Mouse (Mus musculus): ENCODE measurements around the gene Fbxo24. TPM values are rescaled to one million over a fixed set of nuclear protein-coding genes. Genes with fewer than 3 reads are reported as not detected.
"Not testable (repeated sequence)": the region's sequence is repeated elsewhere in the genome, so short reads cannot be mapped to it uniquely, and the experiment has no call there.

The Fbxo24 gene
- polyA plus RNA-seq, 1 experiment: not detected

- TF ChIP-seq POLR2A (IDR thresholded peaks at IDR 0.05; ENCODE audit: borderline replicate concordance, low read depth, low read length): no peak
- TF ChIP-seq CTCF (IDR thresholded peaks at IDR 0.05; ENCODE audit: low read depth, low read length): no peak
- Histone ChIP-seq H3K4me1 (ENCODE audit: control insufficient read depth, insufficient read depth, low read length) (peaks cover 33% of the 10 kb centered on the region), H3K4me3 (ENCODE audit: insufficient read depth, low read length) (peak overlapping the region; percentile 95), H3K27ac (ENCODE audit: insufficient read depth, low read depth, low read length) (peak overlapping the region; percentile 97)
Measured at GRCm38 (mm10) chr5:137629306-137629721, 512 bp upstream of the Fbxo24 start.

- TF ChIP-seq POLR2A (IDR thresholded peaks at IDR 0.05; ENCODE audit: borderline replicate concordance, low read depth, low read length) (no peak), CTCF (IDR thresholded peaks at IDR 0.05; ENCODE audit: low read depth, low read length) (no peak)
- H3K27ac ChIP-seq (ENCODE audit: insufficient read depth, low read depth, low read length): peak overlapping the region; percentile 88
- peak overlapping the region; percentile 67 for H3K4me3 ChIP-seq (ENCODE audit: insufficient read depth, low read length)
- H3K4me1 ChIP-seq (ENCODE audit: control insufficient read depth, insufficient read depth, low read length): peaks cover 35% of the 10 kb centered on the region
Measured at GRCm38 (mm10) chr5:137627991-137628390, 811 bp downstream of the Fbxo24 start.

- TF ChIP-seq CTCF (IDR thresholded peaks at IDR 0.05; ENCODE audit: low read depth, low read length) (no peak), POLR2A (IDR thresholded peaks at IDR 0.05; ENCODE audit: borderline replicate concordance, low read depth, low read length) (no peak)
- H3K4me1 ChIP-seq (ENCODE audit: control insufficient read depth, insufficient read depth, low read length): peaks cover 24% of the 10 kb centered on the region
- 0 out of 2 replicates have a peak overlapping the region, but pooled peaks have one; percentile 15 for H3K4me3 ChIP-seq (ENCODE audit: insufficient read depth, low read length)
- peak overlapping the region; percentile 86 for H3K27ac ChIP-seq (ENCODE audit: insufficient read depth, low read depth, low read length)
Measured at GRCm38 (mm10) chr5:137623937-137624530, 4.8 kb downstream of the Fbxo24 start.

- Histone ChIP-seq H3K27ac (ENCODE audit: insufficient read depth, low read depth, low read length) (no peak overlapping the region), H3K4me1 (ENCODE audit: control insufficient read depth, insufficient read depth, low read length) (peaks cover 6% of the 10 kb centered on the region; the same call in 1 of the 2 replicates), H3K4me3 (ENCODE audit: insufficient read depth, low read length) (no peak overlapping the region)
- TF ChIP-seq CTCF (IDR thresholded peaks at IDR 0.05; ENCODE audit: low read depth, low read length) (no peak), POLR2A (IDR thresholded peaks at IDR 0.05; ENCODE audit: borderline replicate concordance, low read depth, low read length) (no peak)
Measured at GRCm38 (mm10) chr5:137615347-137615746, 13.5 kb downstream of the Fbxo24 start.

- H3K4me3 ChIP-seq (ENCODE audit: insufficient read depth, low read length); H3K27ac ChIP-seq (ENCODE audit: insufficient read depth, low read depth, low read length); H3K4me1 ChIP-seq (ENCODE audit: control insufficient read depth, insufficient read depth, low read length): not testable (repeated sequence)
Measured at GRCm38 (mm10) chr5:137614921-137615320, 13.9 kb downstream of the Fbxo24 start.

- Histone ChIP-seq H3K4me1 (ENCODE audit: control insufficient read depth, insufficient read depth, low read length) (peaks cover 11% of the 10 kb centered on the region), H3K4me3 (ENCODE audit: insufficient read depth, low read length) (no peak within 1 kb of the TSS), H3K27ac (ENCODE audit: insufficient read depth, low read depth, low read length) (no peak within 1 kb of the TSS)
- TF ChIP-seq CTCF (IDR thresholded peaks at IDR 0.05; ENCODE audit: low read depth, low read length): no peak
- TF ChIP-seq POLR2A (IDR thresholded peaks at IDR 0.05; ENCODE audit: borderline replicate concordance, low read depth, low read length): no peak
Measured at GRCm38 (mm10) chr5:137613550-137613949, 15.3 kb downstream of the Fbxo24 start, which contains the start of gene Pcolce. TSS of gene Pcolce (minus strand) at chr5:137613784.

- Histone ChIP-seq H3K4me1 (ENCODE audit: control insufficient read depth, insufficient read depth, low read length) (peaks cover 6% of the 10 kb centered on the region), H3K27ac (ENCODE audit: insufficient read depth, low read depth, low read length) (no peak overlapping the region), H3K4me3 (ENCODE audit: insufficient read depth, low read length) (no peak overlapping the region)
- no peak for TF ChIP-seq POLR2A (IDR thresholded peaks at IDR 0.05; ENCODE audit: borderline replicate concordance, low read depth, low read length)
- TF ChIP-seq CTCF (IDR thresholded peaks at IDR 0.05; ENCODE audit: low read depth, low read length): no peak
Measured at GRCm38 (mm10) chr5:137613076-137613475, 15.7 kb downstream of the Fbxo24 start.

- peaks cover 6% of the 10 kb centered on the region for H3K4me1 ChIP-seq (ENCODE audit: control insufficient read depth, insufficient read depth, low read length)
- H3K27ac ChIP-seq (ENCODE audit: insufficient read depth, low read depth, low read length): no peak overlapping the region
- TF ChIP-seq POLR2A (IDR thresholded peaks at IDR 0.05; ENCODE audit: borderline replicate concordance, low read depth, low read length): no peak
- no peak for TF ChIP-seq CTCF (IDR thresholded peaks at IDR 0.05; ENCODE audit: low read depth, low read length)
- H3K4me3 ChIP-seq (ENCODE audit: insufficient read depth, low read length): no peak overlapping the region
Measured at GRCm38 (mm10) chr5:137611245-137611602, 17.6 kb downstream of the Fbxo24 start.

GRCm38 (mm10) chr5:137610548-137611244 is 18.1 kb downstream of the Fbxo24 start:
- TF ChIP-seq POLR2A (IDR thresholded peaks at IDR 0.05; ENCODE audit: borderline replicate concordance, low read depth, low read length) (no peak), CTCF (IDR thresholded peaks at IDR 0.05; ENCODE audit: low read depth, low read length) (no peak)
- H3K4me3 ChIP-seq (ENCODE audit: insufficient read depth, low read length): no peak overlapping the region
- H3K4me1 ChIP-seq (ENCODE audit: control insufficient read depth, insufficient read depth, low read length): peaks cover 6% of the 10 kb centered on the region
- H3K27ac ChIP-seq (ENCODE audit: insufficient read depth, low read depth, low read length): no peak overlapping the region

GRCm38 (mm10) chr5:137610056-137610455 is 18.7 kb downstream of the Fbxo24 start:
- Histone ChIP-seq H3K27ac (ENCODE audit: insufficient read depth, low read depth, low read length) (no peak overlapping the region), H3K4me1 (ENCODE audit: control insufficient read depth, insufficient read depth, low read length) (peaks cover 7% of the 10 kb centered on the region), H3K4me3 (ENCODE audit: insufficient read depth, low read length) (no peak overlapping the region)
- no peak for TF ChIP-seq CTCF (IDR thresholded peaks at IDR 0.05; ENCODE audit: low read depth, low read length)
- TF ChIP-seq POLR2A (IDR thresholded peaks at IDR 0.05; ENCODE audit: borderline replicate concordance, low read depth, low read length): no peak

All from bone marrow macrophage, adult 2 months (primary cell).